Mouse (Mus musculus) Patski (cell line): Measurements from ENCODE around the gene Cntf. TPM values are rescaled to one million over a fixed set of nuclear protein-coding genes. Genes with fewer than 3 reads are reported as not detected.
A peak's percentile ranks its signal among the peaks of the same experiment; 100 is the strongest.

Experiments
- ATAC-seq: fragments of 100-300 bp; one replicate; pipeline ENCODE4 v1.8.0; 2021
- CTCF ChIA-PET: fragments of 350-600 bp; sonication (Branson Sonifier 250); formaldehyde crosslinking; loops from one replicate; lab custom pipeline; 2022; ENCODE audit warnings: inconsistent platforms; lab: Charles Lee
- POLR2A ChIA-PET: fragments of 350-600 bp; sonication (Branson Sonifier 250); formaldehyde crosslinking; loops from one replicate; lab custom pipeline; 2022; ENCODE audit warnings: antibody characterized with exemption, inconsistent platforms; lab: Charles Lee
- DNase-seq: peaks from one replicate; pipeline ENCODE4 v3.0.0-alpha.2; 2011; ENCODE audit warnings: low read depth, low spot score
- H3K27me3 ChIP-seq: fragments of 371-371 bp; one replicate; pipeline ENCODE4 v1.5.1; 2021
- CTCF ChIP-seq: fragments of 100-300 bp; IDR thresholded peaks from one replicate; pipeline ENCODE4 v1.5.1; 2021
- in situ Hi-C: fragments of 300-500 bp; cut with MboI; formaldehyde crosslinking; loops from 3 replicates; pipeline ENCODE4 v1.11.1; 2018; ENCODE audit warnings: low pct_unique_long_range_greater_than_20kb, mixed read lengths
- polyA plus RNA-seq: library from polyadenylated mRNA; unstranded; gene quantifications from one replicate; pipeline ENCODE4 v1.2.3, GENCODE M21; 2021

Gene Cntf
- polyA plus RNA-seq, 1 experiment from 2014 or later: 59.9 TPM

DNA sequence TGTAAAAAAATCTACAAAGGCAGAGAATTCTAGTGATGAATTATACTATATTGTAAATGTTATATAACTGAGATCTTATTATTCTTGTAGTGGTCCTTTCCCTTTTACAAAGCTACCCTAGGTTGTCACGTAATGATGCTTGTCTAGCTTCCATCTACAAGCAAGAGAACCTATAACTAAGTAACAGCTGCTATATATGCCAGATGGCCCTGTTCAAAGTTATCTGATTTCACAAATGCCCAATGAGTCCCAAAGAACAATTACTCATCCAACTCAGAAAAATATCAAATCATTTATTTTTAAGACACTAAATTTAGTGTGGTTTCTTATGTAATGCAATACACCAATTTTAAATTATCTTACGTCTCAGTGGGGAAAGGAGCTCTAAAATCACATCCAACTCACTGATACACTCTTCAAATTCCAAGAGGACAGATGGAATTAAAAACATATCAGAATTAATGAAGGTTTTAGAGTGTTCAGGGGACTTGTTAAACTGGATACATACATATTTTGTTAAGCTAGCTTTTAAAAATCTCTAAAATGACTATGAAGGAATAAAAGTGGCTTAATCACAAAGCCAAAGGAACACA is 21.5 kb upstream of the Cntf start:
- POLR2A ChIA-PET: interaction anchor here (0.6 to 1.0 kb wide), 2 partner anchors 8 to 40 kb away, joined by 3 read pairs; no protein-coding TSS in a partner anchor
- in situ Hi-C loops: loop anchor here (25.0 kb wide), 1 partner anchor 1000 kb away; no protein-coding TSS in a partner anchor
- ATAC-seq: no peak
- no peaks in the 10 kb centered on the region for H3K27me3 ChIP-seq
- DNase-seq: no peak
- TF ChIP-seq CTCF: no peak
- CTCF ChIA-PET: no interaction called here

DNA sequence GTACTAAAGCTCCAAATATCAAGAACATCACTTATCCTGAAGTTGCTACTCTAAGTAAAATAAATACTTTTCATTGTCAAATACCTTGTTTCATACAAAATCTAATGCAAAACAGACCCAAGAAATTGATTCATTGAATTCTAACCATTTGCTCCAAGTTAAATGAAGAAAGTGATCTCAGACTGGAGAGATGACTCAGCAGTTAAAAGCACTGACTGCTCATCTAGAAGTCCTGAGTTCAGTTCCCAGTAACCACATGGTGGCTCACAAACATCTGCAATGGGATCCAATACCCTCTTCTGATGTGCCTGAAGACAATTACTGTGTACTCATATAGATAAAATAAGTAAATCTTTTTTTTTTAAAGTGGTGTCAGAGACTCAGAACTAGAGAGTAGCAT is 15.0 kb upstream of the Cntf start:
- CTCF ChIA-PET: no interaction called here
- DNase-seq (no peak), ATAC-seq (no peak)
- in situ Hi-C loops: loop anchor here (25.0 kb wide), 1 partner anchor 993 kb away; no protein-coding TSS in a partner anchor
- POLR2A ChIA-PET: interaction anchor here (1.2 kb wide), 1 partner anchor 15 kb away, joined by 3 read pairs; the partner anchor contains the start of gene Cntf
- no peak for TF ChIP-seq CTCF
- H3K27me3 ChIP-seq: no peaks in the 10 kb centered on the region

GRCm38 (mm10) chr19:12770888-12771287 is 5.5 kb upstream of the Cntf start:
- ATAC-seq (peak; percentile 80), DNase-seq (peak; percentile 63)
- H3K27me3 ChIP-seq: no peaks in the 10 kb centered on the region
- no peak for TF ChIP-seq CTCF
- ChIA-PET CTCF (no interaction called here), POLR2A (interaction anchor here (1.0 kb wide), 1 partner anchor 24 kb away, joined by 3 read pairs; no protein-coding TSS in a partner anchor)
- in situ Hi-C loops: no loop called here

- no peaks in the 10 kb centered on the region for H3K27me3 ChIP-seq
- DNase-seq: peak; percentile 68
- peak; percentile 66 for ATAC-seq
- peak; percentile 59 for TF ChIP-seq CTCF
- ChIA-PET CTCF (interaction anchor here (0.8 to 2.2 kb wide), 10 partner anchors 11 to 166 kb away, joined by 3 to 5 read pairs (median 3); no protein-coding TSS in a partner anchor), POLR2A (no interaction called here)
- in situ Hi-C loops: loop anchor here (5.0 kb wide), 1 partner anchor 275 kb away; no protein-coding TSS in a partner anchor
Observed at GRCm38 (mm10) chr19:12762212-12763130, 3.0 kb downstream of the Cntf start.

GRCm38 (mm10) chr19:12759656-12760055 is 5.8 kb downstream of the Cntf start:
- peak; percentile 92 for ATAC-seq
- in situ Hi-C loops: loop anchor here (5.0 kb wide), 1 partner anchor 272 kb away; no protein-coding TSS in a partner anchor
- DNase-seq: peak; percentile 91
- H3K27me3 ChIP-seq: no peaks in the 10 kb centered on the region
- CTCF ChIA-PET: interaction anchor here (1.1 to 2.1 kb wide), 2 partner anchors 31 to 164 kb away, joined by 3 to 5 read pairs; no protein-coding TSS in a partner anchor
- TF ChIP-seq CTCF: no peak
- POLR2A ChIA-PET: interaction anchor here (0.9 kb wide), 1 partner anchor 162 kb away, joined by 4 read pairs; no protein-coding TSS in a partner anchor

GRCm38 (mm10) chr19:12758936-12759478 is 6.4 kb downstream of the Cntf start:
- no peak for TF ChIP-seq CTCF
- ATAC-seq: no peak
- in situ Hi-C loops: no loop called here
- CTCF ChIA-PET: interaction anchor here (1.1 kb wide), 1 partner anchor 32 kb away, joined by 3 read pairs; no protein-coding TSS in a partner anchor
- no peaks in the 10 kb centered on the region for H3K27me3 ChIP-seq
- no peak for DNase-seq
- POLR2A ChIA-PET: interaction anchor here (2.0 kb wide), 1 partner anchor 18 kb away, joined by 7 read pairs; no protein-coding TSS in a partner anchor

DNA sequence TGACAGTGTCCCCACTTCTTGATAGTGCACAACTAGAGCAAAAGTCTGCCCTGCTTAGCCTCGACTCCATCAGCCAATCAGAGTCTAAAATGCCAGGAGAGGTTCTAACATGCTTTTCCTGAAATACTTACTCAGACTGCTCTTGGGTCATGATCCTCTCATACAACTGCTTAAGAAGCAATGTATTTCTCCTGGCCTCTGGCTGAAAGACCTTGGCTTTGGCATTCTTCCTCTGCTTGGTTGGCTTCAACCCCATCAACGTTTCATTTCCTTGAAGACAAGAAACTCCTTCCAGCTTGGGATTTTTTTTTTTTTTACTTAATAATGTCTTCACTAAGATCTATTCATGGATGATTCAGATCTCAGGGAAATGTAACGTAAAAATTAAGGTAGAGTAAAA is 9.1 kb downstream of the Cntf start:
- DNase-seq (no peak), ATAC-seq (no peak)
- no peaks in the 10 kb centered on the region for H3K27me3 ChIP-seq
- no peak for TF ChIP-seq CTCF
- in situ Hi-C loops: no loop called here
- POLR2A ChIA-PET: no interaction called here
- CTCF ChIA-PET: no interaction called here

GRCm38 (mm10) chr19:12731950-12732349 is 33.5 kb downstream of the Cntf start:
- TF ChIP-seq CTCF: no peak
- ChIA-PET CTCF (interaction anchor here (1.3 to 2.9 kb wide), 3 partner anchors 8 to 16 kb away, joined by 4 to 9 read pairs (median 5); no protein-coding TSS in a partner anchor), POLR2A (no interaction called here)
- in situ Hi-C loops: no loop called here
- H3K27me3 ChIP-seq: no peaks in the 10 kb centered on the region
- ATAC-seq: no peak
- no peak for DNase-seq

DNA sequence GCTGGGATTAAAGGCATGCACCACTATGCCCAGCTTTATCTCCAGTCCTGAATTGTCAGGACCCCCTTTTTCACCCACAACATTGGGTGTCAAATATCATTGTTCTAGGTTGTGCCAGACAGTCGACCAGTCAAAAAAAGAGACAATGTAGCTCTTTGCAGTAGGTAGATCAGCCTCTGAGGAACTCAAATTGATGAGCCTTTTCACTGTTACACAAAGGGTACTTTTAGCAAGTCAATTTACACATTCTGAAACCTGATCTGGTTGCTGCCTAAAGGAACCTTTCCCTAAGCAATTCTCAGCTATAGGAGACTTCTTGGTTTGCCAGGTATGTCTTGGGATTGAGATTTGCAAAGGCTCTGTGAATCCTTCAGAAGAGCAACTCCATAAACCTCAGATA is 34.4 kb downstream of the Cntf start:
- DNase-seq (no peak), ATAC-seq (no peak)
- H3K27me3 ChIP-seq: no peaks in the 10 kb centered on the region
- in situ Hi-C loops: no loop called here
- CTCF ChIA-PET: interaction anchor here (1.1 to 2.9 kb wide), 3 partner anchors 9 to 32 kb away, joined by 3 to 9 read pairs (median 5); no protein-coding TSS in a partner anchor
- no peak for TF ChIP-seq CTCF
- POLR2A ChIA-PET: no interaction called here

DNA sequence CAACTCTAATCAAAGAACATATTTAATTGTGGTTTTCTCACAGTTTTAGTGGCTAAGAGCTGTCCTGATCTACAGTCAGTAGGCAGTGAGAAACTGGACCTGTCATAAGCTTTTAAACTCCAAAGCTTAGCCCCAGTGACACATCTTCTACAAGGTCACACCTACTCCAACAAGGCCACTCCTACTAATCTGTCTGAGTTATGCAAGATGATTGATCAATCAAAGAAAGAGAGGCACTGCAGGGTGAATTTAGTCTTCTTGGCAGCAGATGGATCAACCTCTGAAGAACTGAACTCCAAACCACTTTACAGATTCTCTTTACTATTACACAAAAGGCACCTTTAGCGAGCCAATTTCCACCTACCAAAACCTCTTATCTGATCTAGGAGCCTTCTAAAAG is 39.6 kb downstream of the Cntf start:
- ChIA-PET CTCF (interaction anchor here (1.1 to 1.4 kb wide), 2 partner anchors 10 to 23 kb away, joined by 3 to 4 read pairs; no protein-coding TSS in a partner anchor), POLR2A (no interaction called here)
- ATAC-seq (no peak), DNase-seq (no peak)
- in situ Hi-C loops: no loop called here
- no peaks in the 10 kb centered on the region for H3K27me3 ChIP-seq
- no peak for TF ChIP-seq CTCF
